Mouse (Mus musculus): Measurements from ENCODE around the gene Zfp575. TPM values are rescaled to one million over a fixed set of nuclear protein-coding genes. Genes with fewer than 3 reads are reported as not detected.

Gene Zfp575
- polyA plus RNA-seq, 1 experiment from 2014 or later, result 0.57 TPM

DNA sequence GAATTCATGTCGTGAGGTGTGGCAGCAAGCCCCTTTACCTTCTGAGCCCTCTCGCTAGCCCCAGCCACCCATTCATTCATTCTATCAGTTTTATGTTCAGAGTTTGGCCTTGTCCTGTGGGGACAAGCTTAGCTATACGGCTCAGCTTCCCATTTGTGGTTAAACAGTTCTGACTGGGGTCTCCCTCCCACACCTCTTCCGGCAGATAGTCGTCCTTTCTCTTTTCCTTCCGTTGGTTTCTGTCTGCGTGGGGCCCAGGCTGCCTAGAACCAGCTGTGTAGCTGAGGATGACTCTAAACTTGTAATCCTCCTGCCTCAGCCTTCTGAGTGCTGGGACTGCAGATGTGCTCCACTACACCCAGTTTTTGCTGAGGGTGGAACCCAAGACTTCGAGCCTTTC is 30.3 kb upstream of the Zfp575 start:
- Histone ChIP-seq H3K27me3 (replicated peaks) (peaks cover 8% of the 10 kb centered on the region), H3K9me3 (replicated peaks) (no peaks in the 10 kb centered on the region; the same call in 1 of the 2 replicates), H3K4me1 (peaks cover 18% of the 10 kb centered on the region), H3K27ac (no peak overlapping the region), H3K9ac (no peak overlapping the region), H3K4me2 (no peak overlapping the region), H3K36me3 (peaks cover 26% of the 10 kb centered on the region), H3K4me3 (no peak overlapping the region)
- no peak for ATAC-seq
- 20% methylated on average over 8 of the region's 8 CpGs for WGBS (ENCODE audit: insufficient replicate concordance)

DNA sequence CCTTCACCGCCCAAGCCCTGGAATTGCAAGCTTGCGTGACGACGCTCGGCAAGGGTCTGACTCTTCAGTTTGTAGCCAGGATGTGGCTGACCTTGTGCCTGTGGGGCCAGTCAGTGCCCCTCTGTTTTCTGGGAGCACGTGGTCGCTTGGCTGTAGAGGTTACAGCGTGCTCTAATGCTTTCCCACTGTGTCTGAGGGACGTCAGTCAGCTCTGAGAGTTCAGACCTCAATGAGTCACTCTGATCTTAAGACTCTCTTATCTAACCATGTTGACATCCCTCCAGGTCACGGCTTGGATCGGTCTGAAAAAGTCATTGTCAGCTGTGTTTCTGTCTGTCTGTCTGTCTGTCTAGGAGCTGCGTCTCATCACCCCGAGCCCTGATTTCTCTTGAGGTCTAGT is 27.4 kb upstream of the Zfp575 start:
- Histone ChIP-seq H3K4me1 (peaks cover 47% of the 10 kb centered on the region), H3K27ac (no peak overlapping the region), H3K36me3 (peaks cover 5% of the 10 kb centered on the region), H3K9ac (no peak overlapping the region), H3K27me3 (replicated peaks) (peaks cover 31% of the 10 kb centered on the region), H3K4me2 (no peak overlapping the region), H3K4me3 (no peak overlapping the region), H3K9me3 (replicated peaks) (no peaks in the 10 kb centered on the region; the same call in 1 of the 2 replicates)
- ATAC-seq, result no peak
- WGBS (ENCODE audit: insufficient replicate concordance), result 48% methylated on average over 13 of the region's 13 CpGs

DNA sequence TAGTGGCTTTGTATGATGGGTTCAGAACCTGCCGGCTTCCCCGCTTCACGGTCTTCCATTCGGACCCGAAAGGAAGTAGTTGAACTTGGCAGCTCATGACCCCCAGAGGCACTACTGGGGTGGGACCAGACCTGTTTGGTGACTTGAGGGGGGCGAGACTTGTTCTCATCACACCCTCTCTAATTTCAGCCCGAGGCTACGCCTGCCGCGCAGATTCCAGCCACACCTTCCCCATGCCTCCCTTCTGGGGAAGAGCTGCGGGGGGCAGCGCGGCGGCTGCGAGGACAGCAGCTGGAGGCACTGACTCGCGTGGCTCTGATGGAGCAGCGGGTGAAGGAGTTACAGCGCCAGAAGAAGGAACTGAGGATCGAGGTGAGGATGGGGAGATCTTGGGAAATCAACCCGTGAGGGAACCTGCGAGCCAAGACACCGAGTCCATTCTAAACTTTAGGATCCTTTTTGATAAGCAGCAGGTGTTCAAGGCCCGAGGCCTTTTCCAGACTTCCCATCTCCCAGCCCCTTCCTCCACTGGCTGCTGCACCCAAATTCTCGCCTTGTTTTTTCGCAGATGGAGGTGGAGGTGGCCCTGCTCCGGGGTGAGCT is 25.0 kb upstream of the Zfp575 start:
- peak overlapping the region; percentile 36 for H3K4me3 ChIP-seq
- H3K27me3 ChIP-seq (replicated peaks), result peaks cover 38% of the 10 kb centered on the region
- peak overlapping the region; percentile 92 for H3K4me2 ChIP-seq
- peaks cover 48% of the 10 kb centered on the region for H3K4me1 ChIP-seq
- ATAC-seq, result no peak
- no peak overlapping the region; the same call in 1 of the 2 replicates for H3K9ac ChIP-seq
- H3K27ac ChIP-seq, result no peak overlapping the region
- no peaks in the 10 kb centered on the region for H3K36me3 ChIP-seq
- WGBS (ENCODE audit: insufficient replicate concordance), result 7% methylated on average over 27 of the region's 27 CpGs
- no peaks in the 10 kb centered on the region for H3K9me3 ChIP-seq (replicated peaks)

DNA sequence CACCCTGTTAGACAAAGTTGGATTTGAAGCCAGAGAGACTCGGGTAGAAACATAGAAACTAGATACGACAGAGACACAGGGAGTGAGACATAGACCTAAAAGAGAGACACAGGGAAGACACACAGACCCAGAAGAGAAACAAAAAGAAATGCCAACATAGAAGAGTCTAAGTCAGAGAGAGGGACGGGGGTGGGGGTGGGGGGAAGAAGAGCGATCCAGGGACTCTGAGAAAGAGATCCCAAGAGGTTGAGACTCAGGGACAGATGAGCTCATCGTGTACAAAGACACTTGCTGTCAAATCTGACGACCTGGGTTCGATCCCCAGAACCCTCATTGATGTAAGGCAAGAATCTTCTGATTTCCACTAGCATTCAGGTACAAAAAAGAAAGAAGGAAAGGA is 24.3 kb upstream of the Zfp575 start:
- 6% methylated on average over 7 of the region's 7 CpGs for WGBS (ENCODE audit: insufficient replicate concordance)
- Histone ChIP-seq H3K27me3 (replicated peaks) (peaks cover 38% of the 10 kb centered on the region), H3K27ac (no peak overlapping the region), H3K9ac (peak overlapping the region; percentile 70), H3K4me1 (peaks cover 43% of the 10 kb centered on the region), H3K9me3 (replicated peaks) (no peaks in the 10 kb centered on the region), H3K4me2 (peak overlapping the region; percentile 92), H3K4me3 (peak overlapping the region; percentile 63), H3K36me3 (no peaks in the 10 kb centered on the region)
- no peak for ATAC-seq

DNA sequence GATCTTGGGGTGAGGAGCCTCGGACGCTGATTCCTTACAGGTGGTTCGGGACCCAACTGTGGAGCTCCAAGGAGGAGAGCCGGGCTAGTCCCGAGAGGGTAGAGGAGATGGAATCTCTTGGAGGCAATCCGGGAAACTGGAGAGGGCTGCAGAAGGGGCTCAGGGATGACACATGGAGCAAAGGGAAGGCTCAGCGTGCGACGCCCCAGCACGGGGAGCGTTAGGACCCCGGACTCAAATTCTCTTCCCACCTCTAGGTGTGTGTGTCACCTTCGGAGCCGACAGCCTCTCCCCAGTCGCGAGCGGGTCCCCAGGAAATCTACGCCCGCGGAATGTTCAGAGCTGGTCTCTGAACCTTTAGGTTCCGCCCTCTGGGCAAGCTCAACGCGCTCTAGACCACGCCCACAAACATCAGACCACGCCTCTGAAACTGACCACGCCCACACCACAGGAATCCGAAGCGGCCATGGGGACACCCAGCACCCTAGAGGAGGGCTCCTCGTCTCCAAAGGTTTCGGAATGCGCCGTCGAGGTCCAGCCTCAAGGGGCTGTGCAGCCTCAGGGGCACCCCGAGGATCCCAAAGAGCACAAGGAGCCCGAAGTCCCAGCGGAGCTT is 23.5 kb upstream of the Zfp575 start:
- Histone ChIP-seq H3K9ac (peak overlapping the region; percentile 70), H3K27ac (peak overlapping the region; percentile 43; the same call in 1 of the 2 replicates), H3K4me1 (peaks cover 36% of the 10 kb centered on the region), H3K4me3 (peak overlapping the region; percentile 63), H3K27me3 (replicated peaks) (peaks cover 38% of the 10 kb centered on the region), H3K9me3 (replicated peaks) (no peaks in the 10 kb centered on the region), H3K4me2 (peak overlapping the region; percentile 92), H3K36me3 (no peaks in the 10 kb centered on the region)
- peak; percentile 83 for ATAC-seq
- WGBS (ENCODE audit: insufficient replicate concordance), result under 1% methylated on average over 36 of the region's 36 CpGs

DNA sequence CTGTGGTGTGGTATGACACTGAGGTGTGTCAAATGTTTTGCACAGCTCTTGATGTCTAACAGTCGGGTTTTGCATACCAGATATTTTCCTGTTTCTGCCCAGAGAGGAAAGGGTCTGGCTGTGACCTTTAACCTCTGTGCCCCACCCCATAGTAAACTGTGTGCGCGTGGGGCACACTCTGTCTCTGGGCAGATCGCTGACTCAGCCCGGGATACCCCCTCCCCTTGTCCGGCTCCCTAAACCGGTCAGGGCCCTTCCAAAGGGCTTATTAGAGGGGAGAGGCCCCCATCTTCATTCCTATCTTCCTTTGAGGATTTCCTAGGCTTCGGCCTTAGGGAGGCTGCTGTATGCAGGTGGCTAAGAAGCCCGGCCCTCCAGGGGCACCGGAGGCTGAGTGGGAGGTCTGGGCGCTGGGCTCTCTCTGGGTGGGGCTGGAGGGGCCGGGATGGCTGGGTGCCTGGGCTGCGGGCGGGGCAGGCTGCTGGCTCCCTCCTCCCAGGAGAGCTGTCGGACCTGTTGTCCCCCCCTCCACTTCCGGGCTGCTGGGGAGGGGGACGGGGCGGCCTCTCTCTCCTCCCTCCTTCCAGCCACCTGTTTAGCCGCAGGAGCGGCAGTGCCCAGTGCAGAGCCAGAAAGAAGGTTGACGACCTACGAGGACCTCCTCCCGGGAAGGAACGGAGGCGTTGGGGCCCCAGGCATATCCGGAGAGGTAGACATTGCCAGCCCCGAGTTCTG is 22.9 kb upstream of the Zfp575 start, which contains the start of gene Phldb3:
Gene Phldb3 (plus strand): TSS at position 620 of the 735 bp plus-strand sequence.
- H3K36me3 ChIP-seq, result no peaks in the 10 kb centered on the region
- H3K27ac ChIP-seq, result peak within 1 kb of the TSS; percentile 43; the same call in 1 of the 2 replicates
- peaks cover 38% of the 10 kb centered on the region for H3K27me3 ChIP-seq (replicated peaks)
- WGBS (ENCODE audit: insufficient replicate concordance), result 4% methylated on average over 26 of the region's 27 CpGs
- peak within 1 kb of the TSS; percentile 92 for H3K4me2 ChIP-seq
- no peaks in the 10 kb centered on the region for H3K9me3 ChIP-seq (replicated peaks)
- ATAC-seq, result peak; percentile 47
- peak within 1 kb of the TSS; percentile 70 for H3K9ac ChIP-seq
- peak within 1 kb of the TSS; percentile 63 for H3K4me3 ChIP-seq
- H3K4me1 ChIP-seq, result peaks cover 36% of the 10 kb centered on the region

DNA sequence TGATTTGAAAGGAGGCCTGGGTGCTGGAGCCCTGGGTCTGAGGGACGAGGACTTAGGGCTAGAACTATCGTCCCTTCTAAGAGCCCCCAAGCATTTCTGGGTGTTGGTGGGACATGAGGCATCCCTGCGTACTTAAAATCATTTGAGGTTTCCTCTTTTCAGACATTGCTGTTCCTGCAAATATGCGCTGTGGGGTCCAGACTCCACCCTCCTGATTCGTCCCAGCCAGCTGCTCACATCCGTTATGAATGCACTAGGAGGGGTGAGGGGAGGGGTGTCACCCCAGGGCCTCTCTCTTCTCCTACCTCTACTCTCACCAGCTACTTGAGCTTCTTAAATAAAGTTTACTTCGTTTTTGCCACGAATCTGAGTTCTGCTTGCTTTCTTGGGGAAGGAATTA is 21.1 kb upstream of the Zfp575 start:
- Histone ChIP-seq H3K4me2 (0 out of 2 replicates have a peak overlapping the region, but pooled peaks have one; percentile 1), H3K27me3 (replicated peaks) (peaks cover 37% of the 10 kb centered on the region), H3K4me3 (no peak overlapping the region), H3K9me3 (replicated peaks) (no peaks in the 10 kb centered on the region), H3K9ac (no peak overlapping the region), H3K4me1 (peaks cover 36% of the 10 kb centered on the region), H3K36me3 (no peaks in the 10 kb centered on the region), H3K27ac (no peak overlapping the region)
- ATAC-seq, result no peak
- WGBS (ENCODE audit: insufficient replicate concordance), result 42% methylated on average over 8 of the region's 8 CpGs

DNA sequence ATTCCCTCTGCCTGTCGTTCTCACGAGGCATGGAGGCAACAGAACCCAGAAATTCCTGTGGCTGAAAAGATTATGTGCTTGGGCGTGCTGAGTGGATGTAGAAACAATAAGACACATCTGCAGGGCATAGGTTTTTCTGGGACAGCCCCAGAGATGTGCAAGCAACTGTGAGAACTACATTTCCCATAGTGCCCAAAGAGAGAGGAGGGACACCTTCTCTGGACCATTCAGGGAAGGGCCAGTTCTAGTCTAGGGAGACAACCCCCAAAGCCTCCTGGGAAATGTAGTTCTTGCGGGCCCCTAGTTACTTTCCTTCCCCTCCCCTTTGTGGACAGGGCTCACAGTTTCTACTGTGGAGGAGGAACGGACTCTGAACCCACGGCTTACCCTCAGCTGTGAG is 20.6 kb upstream of the Zfp575 start:
- Histone ChIP-seq H3K9ac (no peak overlapping the region), H3K27me3 (replicated peaks) (peaks cover 32% of the 10 kb centered on the region), H3K9me3 (replicated peaks) (no peaks in the 10 kb centered on the region), H3K4me2 (0 out of 2 replicates have a peak overlapping the region, but pooled peaks have one; percentile 1), H3K27ac (no peak overlapping the region), H3K36me3 (no peaks in the 10 kb centered on the region), H3K4me3 (no peak overlapping the region), H3K4me1 (peaks cover 36% of the 10 kb centered on the region)
- 35% methylated on average over 6 of the region's 6 CpGs for WGBS (ENCODE audit: insufficient replicate concordance)
- ATAC-seq, result peak; percentile 60

DNA sequence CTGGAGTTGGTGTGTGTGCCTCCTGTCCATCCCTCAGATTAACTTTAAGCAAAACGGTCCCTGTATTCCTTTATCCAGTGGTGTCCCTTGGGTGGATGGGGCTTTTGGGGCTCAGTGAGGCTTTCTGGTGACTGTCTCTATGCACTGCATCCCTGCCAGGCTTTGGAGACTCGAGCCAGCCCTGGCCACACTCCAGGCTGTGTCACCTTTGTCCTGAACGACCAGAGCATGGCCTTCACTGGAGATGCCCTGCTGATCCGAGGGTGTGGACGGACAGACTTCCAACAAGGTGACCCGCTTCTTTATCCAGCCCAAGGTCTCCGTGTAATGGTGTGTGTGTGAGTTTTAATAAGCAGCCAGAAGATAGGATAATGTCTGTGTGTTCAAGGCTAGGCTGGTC is 18.6 kb upstream of the Zfp575 start:
- H3K9ac ChIP-seq, result no peak overlapping the region
- H3K4me3 ChIP-seq, result no peak overlapping the region
- peaks cover 24% of the 10 kb centered on the region for H3K4me1 ChIP-seq
- no peaks in the 10 kb centered on the region for H3K36me3 ChIP-seq
- ATAC-seq, result no peak
- H3K27me3 ChIP-seq (replicated peaks), result peaks cover 15% of the 10 kb centered on the region
- no peak overlapping the region for H3K4me2 ChIP-seq
- no peaks in the 10 kb centered on the region for H3K9me3 ChIP-seq (replicated peaks)
- 70% methylated on average over 7 of the region's 7 CpGs for WGBS (ENCODE audit: insufficient replicate concordance)
- no peak overlapping the region for H3K27ac ChIP-seq

DNA sequence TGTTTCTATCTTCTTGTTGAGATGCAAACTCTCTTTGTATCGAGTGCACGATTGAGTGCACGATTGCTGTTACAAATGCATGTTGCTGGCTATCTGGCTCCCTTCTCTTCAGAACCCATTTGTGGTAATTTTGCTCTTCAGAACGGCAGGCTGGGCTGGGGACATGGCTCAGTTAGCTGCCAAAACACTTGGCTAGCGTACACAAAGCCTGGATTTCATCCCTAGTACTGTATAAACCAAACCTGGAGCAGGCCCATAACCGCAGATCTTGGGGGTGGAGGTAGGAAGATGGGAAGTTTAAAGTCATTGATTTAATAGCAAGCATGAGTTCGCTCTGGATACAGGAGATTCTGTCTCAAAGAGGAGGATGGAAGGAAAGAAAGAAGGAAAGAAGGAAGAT is 18.1 kb upstream of the Zfp575 start:
- H3K36me3 ChIP-seq, result no peaks in the 10 kb centered on the region
- no peak overlapping the region for H3K9ac ChIP-seq
- ATAC-seq, result no peak
- H3K27ac ChIP-seq, result no peak overlapping the region
- H3K9me3 ChIP-seq (replicated peaks), result no peaks in the 10 kb centered on the region
- H3K27me3 ChIP-seq (replicated peaks), result peaks cover 14% of the 10 kb centered on the region
- H3K4me2 ChIP-seq, result no peak overlapping the region
- no peak overlapping the region for H3K4me3 ChIP-seq
- peaks cover 20% of the 10 kb centered on the region for H3K4me1 ChIP-seq
- WGBS (ENCODE audit: insufficient replicate concordance), result 78% methylated on average over 7 of the region's 7 CpGs

DNA sequence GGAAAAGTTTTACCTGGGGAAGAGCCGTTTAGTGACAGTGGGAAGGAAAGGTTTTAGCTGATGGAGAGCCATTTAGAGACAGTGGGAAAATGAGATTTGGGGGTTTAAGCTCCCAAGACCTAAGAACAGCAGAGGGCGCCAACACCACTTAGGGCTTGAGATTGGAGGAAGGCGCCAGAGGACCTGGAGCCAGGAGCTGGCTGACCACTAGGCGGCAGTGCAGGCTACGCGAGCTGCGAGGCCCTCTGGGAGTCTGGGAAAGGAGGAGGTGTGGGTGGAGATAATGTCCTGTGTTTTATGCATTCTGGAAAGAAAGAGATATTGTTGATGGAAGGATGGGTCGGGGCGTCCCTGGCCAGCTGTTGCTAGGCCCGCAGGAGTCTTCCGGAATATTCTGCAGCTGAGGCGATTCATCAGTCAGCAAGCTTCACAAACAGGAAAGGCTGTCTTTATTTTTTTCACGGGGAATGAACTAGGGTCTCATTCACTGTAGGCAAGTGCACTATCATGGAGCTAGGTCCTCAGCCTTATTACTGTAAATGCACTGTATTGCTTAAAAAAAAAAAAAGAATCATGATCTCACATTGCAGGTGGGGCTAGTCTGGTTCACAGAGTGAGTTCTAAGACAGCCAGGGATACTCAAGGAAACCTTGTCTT is 13.6 kb upstream of the Zfp575 start:
- peak overlapping the region; percentile 42 for H3K4me2 ChIP-seq
- no peak overlapping the region for H3K9ac ChIP-seq
- 3% methylated on average over 13 of the region's 13 CpGs for WGBS (ENCODE audit: insufficient replicate concordance)
- H3K27me3 ChIP-seq (replicated peaks), result no peaks in the 10 kb centered on the region
- H3K4me1 ChIP-seq, result peaks cover 6% of the 10 kb centered on the region; the same call in 1 of the 2 replicates
- no peak overlapping the region for H3K4me3 ChIP-seq
- no peak overlapping the region for H3K27ac ChIP-seq
- H3K9me3 ChIP-seq (replicated peaks), result no peaks in the 10 kb centered on the region
- ATAC-seq, result peak; percentile 79
- no peaks in the 10 kb centered on the region for H3K36me3 ChIP-seq
